Mouse (Mus musculus): Measurements from ENCODE around the gene Itga7. TPM values are rescaled to one million over a fixed set of nuclear protein-coding genes. Genes with fewer than 3 reads are reported as not detected.

Gene Itga7
- 12.7 and 12.8 TPM in 2 replicates for polyA plus RNA-seq (2015; fragmentation: Nextera tagmentation; extraction: Ambion mirVana)

GRCm38 (mm10) chr10:128933574-128933973, at the start of gene Itga7:
Gene Itga7 (plus strand): TSS chr10:128933818.
- H3K4me1 ChIP-seq (ENCODE audit: control insufficient read depth, insufficient read depth, low read depth, low read length): peaks cover 3% of the 10 kb centered on the region; the same call in 1 of the 2 replicates
- WGBS: under 1% methylated on average over 26 of the region's 26 CpGs
- peak within 1 kb of the TSS; percentile 83 for H3K4me2 ChIP-seq (ENCODE audit: low read length)
- no peaks in the 10 kb centered on the region for H3K36me3 ChIP-seq (ENCODE audit: control insufficient read depth, insufficient read depth, low read length)
- H3K4me3 ChIP-seq (ENCODE audit: low read length): peak within 1 kb of the TSS; percentile 53
- peak within 1 kb of the TSS; percentile 58 for H3K9ac ChIP-seq (ENCODE audit: low read depth, low read length)
- peak; percentile 78 for ATAC-seq
- H3K27ac ChIP-seq (ENCODE audit: low read depth, low read length): no peak within 1 kb of the TSS
- H3K9me3 ChIP-seq (ENCODE audit: control insufficient read depth, low read length): no peaks in the 10 kb centered on the region
- H3K27me3 ChIP-seq (replicated peaks; ENCODE audit: control insufficient read depth, insufficient read depth, low read length): peaks cover 13% of the 10 kb centered on the region

DNA sequence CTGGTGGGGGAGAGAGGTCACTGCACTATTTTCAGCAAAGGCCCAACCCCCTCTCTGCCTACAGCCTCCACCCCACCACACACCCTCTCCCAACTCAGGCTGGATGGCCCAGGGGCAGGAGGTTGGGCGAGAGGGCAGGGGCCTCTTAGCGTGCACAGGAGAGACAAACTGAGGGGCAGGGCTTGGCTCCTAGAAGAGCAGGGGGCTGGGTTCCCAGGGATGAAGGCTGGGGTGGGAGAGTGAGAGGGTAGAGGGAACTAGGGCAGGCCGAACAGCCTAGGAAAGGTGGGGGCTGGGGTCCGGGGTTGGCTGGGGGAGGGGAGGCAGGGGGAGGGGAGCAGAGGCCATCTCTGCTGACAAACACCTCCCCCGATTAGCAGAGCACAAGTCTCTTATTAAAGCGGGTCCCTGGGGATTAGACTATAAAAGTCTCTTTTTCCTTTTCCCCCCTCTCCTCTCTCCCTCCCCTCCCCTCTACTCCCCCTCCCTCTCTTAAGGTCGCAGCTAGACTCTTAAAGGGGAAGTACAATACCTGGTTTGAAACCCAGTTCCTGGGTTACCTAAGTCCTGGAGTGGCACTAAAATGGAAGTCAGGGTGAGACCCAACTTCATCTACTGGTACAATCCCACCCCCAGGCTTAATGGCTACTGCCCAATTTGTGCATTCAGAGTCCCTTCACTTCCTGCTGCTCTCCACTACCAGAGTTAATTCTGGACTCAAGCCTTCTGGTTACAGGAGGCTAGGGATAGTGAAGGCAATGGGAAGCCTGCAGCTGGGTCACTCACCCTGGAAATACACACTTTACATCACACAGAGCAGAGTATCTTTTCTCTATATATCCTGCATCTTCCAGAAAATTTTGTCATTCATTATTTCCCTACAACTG, 44.4 kb upstream of the Itga7 start:
- 0% methylated on average over 7 of the region's 7 CpGs for WGBS
- H3K9ac ChIP-seq (ENCODE audit: low read depth, low read length): peak overlapping the region; percentile 64
- H3K4me1 ChIP-seq (ENCODE audit: control insufficient read depth, insufficient read depth, low read depth, low read length): peaks cover 26% of the 10 kb centered on the region

DNA sequence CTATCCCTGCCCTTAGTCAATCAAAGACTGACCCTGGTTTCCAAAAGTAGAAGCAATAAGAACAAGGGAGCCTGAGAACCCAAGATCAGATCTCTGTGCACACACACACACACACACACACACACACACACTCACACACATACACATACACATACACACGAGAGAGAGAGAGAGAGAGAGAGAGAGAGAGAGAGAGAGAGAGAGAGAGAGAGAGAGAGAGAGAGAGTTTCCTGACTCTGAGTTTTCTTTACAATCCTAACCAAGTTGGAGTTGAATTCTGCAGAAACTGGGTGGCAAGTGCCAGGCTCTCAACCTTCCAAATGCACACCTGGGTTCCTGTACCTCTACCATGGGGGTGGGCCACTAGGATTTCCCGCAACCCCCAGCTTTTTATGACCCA, 43.8 kb upstream of the Itga7 start:
- no peaks in the 10 kb centered on the region for H3K9me3 ChIP-seq (ENCODE audit: control insufficient read depth, low read length)
- WGBS: 15% methylated on average over 2 of the region's 2 CpGs
- H3K27me3 ChIP-seq (replicated peaks; ENCODE audit: control insufficient read depth, insufficient read depth, low read length): no peaks in the 10 kb centered on the region
- H3K9ac ChIP-seq (ENCODE audit: low read depth, low read length): peak overlapping the region; percentile 88
- peak overlapping the region; percentile 30 for H3K27ac ChIP-seq (ENCODE audit: low read depth, low read length)
- no peak for ATAC-seq
- 0 out of 2 replicates have a peak, but pooled peaks cover 2% of the 10 kb centered on the region for H3K36me3 ChIP-seq (ENCODE audit: control insufficient read depth, insufficient read depth, low read length)
- H3K4me1 ChIP-seq (ENCODE audit: control insufficient read depth, insufficient read depth, low read depth, low read length): peaks cover 26% of the 10 kb centered on the region
- peak overlapping the region; percentile 59 for H3K4me2 ChIP-seq (ENCODE audit: low read length)
- peak overlapping the region; percentile 91 for H3K4me3 ChIP-seq (ENCODE audit: low read length)

More for the DNA sequence above, 44.4 kb upstream of the Itga7 start:
- H3K27me3 ChIP-seq (replicated peaks; ENCODE audit: control insufficient read depth, insufficient read depth, low read length): no peaks in the 10 kb centered on the region
- H3K27ac ChIP-seq (ENCODE audit: low read depth, low read length): peak overlapping the region; percentile 65
- H3K36me3 ChIP-seq (ENCODE audit: control insufficient read depth, insufficient read depth, low read length): 0 out of 2 replicates have a peak, but pooled peaks cover 2% of the 10 kb centered on the region
- peak overlapping the region; percentile 59 for H3K4me2 ChIP-seq (ENCODE audit: low read length)
- no peaks in the 10 kb centered on the region for H3K9me3 ChIP-seq (ENCODE audit: control insufficient read depth, low read length)
- peak; percentile 14; the same call in 1 of the 2 replicates for ATAC-seq
- H3K4me3 ChIP-seq (ENCODE audit: low read length): peak overlapping the region; percentile 91

- Histone ChIP-seq H3K27me3 (replicated peaks; ENCODE audit: control insufficient read depth, insufficient read depth, low read length) (no peaks in the 10 kb centered on the region), H3K4me2 (ENCODE audit: low read length) (peak overlapping the region; percentile 59), H3K27ac (ENCODE audit: low read depth, low read length) (peak overlapping the region; percentile 94), H3K4me3 (ENCODE audit: low read length) (peak overlapping the region; percentile 91), H3K36me3 (ENCODE audit: control insufficient read depth, insufficient read depth, low read length) (0 out of 2 replicates have a peak, but pooled peaks cover 2% of the 10 kb centered on the region), H3K4me1 (ENCODE audit: control insufficient read depth, insufficient read depth, low read depth, low read length) (peaks cover 26% of the 10 kb centered on the region), H3K9me3 (ENCODE audit: control insufficient read depth, low read length) (no peaks in the 10 kb centered on the region), H3K9ac (ENCODE audit: low read depth, low read length) (peak overlapping the region; percentile 88)
- peak; percentile 3; the same call in 1 of the 2 replicates for ATAC-seq
- under 1% methylated on average over 40 of the region's 40 CpGs for WGBS
Measured at GRCm38 (mm10) chr10:128890383-128891295, 43.0 kb upstream of the Itga7 start.

DNA sequence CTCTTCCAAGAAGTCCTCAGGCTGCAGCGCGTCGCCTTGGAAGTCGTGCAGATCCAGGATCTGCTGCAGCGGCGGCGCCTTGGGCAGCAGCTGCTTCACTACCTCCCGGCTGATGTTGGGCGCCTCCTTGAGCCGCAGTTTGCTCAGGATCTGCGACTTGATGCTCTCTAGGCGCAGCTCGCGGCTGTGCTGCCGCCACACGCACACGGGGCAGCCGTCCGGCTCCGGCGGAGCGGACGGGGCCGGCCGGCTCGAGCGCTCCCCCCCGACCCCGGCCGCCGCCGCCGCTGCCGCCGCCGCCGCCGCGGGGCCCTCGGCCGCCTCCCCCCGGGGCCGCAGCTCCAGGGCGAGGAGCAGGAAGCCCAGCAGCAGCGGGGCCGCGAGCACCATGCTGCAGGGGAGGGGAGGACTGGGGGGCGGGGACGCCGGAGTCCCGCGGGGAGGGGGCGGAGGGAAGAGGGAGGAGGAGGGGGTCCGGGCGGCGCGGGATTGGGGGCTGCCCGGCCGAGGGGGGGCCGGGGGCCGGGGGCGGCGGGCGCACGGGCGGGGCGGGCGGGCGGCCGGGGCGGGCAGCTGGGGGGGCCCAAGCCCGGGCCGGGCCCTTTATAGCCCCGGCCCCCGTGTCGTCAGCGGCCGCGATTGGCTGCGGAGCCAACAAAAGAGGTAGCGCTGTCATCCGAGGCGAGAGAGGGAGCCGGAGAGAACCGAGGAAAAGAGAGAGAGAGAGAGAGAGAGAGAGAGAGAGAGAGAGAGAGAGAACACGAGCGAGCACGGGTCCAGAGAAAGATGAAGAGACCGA, 42.1 kb upstream of the Itga7 start, which contains the start of gene Gdf11:
Gdf11 (minus strand) TSS at position 423 of the 799 bp plus-strand sequence.
- no peaks in the 10 kb centered on the region for H3K27me3 ChIP-seq (replicated peaks; ENCODE audit: control insufficient read depth, insufficient read depth, low read length)
- H3K4me2 ChIP-seq (ENCODE audit: low read length): peak within 1 kb of the TSS; percentile 59
- peak within 1 kb of the TSS; percentile 94 for H3K27ac ChIP-seq (ENCODE audit: low read depth, low read length)
- peak within 1 kb of the TSS; percentile 88 for H3K9ac ChIP-seq (ENCODE audit: low read depth, low read length)
- no peaks in the 10 kb centered on the region for H3K9me3 ChIP-seq (ENCODE audit: control insufficient read depth, low read length)
- ATAC-seq: peak; percentile 84
- H3K36me3 ChIP-seq (ENCODE audit: control insufficient read depth, insufficient read depth, low read length): no peaks in the 10 kb centered on the region
- H3K4me1 ChIP-seq (ENCODE audit: control insufficient read depth, insufficient read depth, low read depth, low read length): peaks cover 26% of the 10 kb centered on the region
- WGBS: under 1% methylated on average over 61 of the region's 89 CpGs
- H3K4me3 ChIP-seq (ENCODE audit: low read length): peak within 1 kb of the TSS; percentile 91

GRCm38 (mm10) chr10:128892246-128892645, 41.4 kb upstream of the Itga7 start:
- peak overlapping the region; percentile 59 for H3K4me2 ChIP-seq (ENCODE audit: low read length)
- ATAC-seq: peak; percentile 9; the same call in 1 of the 2 replicates
- no peaks in the 10 kb centered on the region for H3K27me3 ChIP-seq (replicated peaks; ENCODE audit: control insufficient read depth, insufficient read depth, low read length)
- H3K27ac ChIP-seq (ENCODE audit: low read depth, low read length): peak overlapping the region; percentile 94
- peak overlapping the region; percentile 88 for H3K9ac ChIP-seq (ENCODE audit: low read depth, low read length)
- no peaks in the 10 kb centered on the region for H3K36me3 ChIP-seq (ENCODE audit: control insufficient read depth, insufficient read depth, low read length)
- H3K4me1 ChIP-seq (ENCODE audit: control insufficient read depth, insufficient read depth, low read depth, low read length): peaks cover 26% of the 10 kb centered on the region
- H3K4me3 ChIP-seq (ENCODE audit: low read length): peak overlapping the region; percentile 91
- WGBS: under 1% methylated on average over 9 of the region's 9 CpGs
- no peaks in the 10 kb centered on the region for H3K9me3 ChIP-seq (ENCODE audit: control insufficient read depth, low read length)

- ATAC-seq: no peak
- Histone ChIP-seq H3K27ac (ENCODE audit: low read depth, low read length) (peak overlapping the region; percentile 57; the same call in 1 of the 2 replicates), H3K9ac (ENCODE audit: low read depth, low read length) (no peak overlapping the region), H3K9me3 (ENCODE audit: control insufficient read depth, low read length) (no peaks in the 10 kb centered on the region), H3K36me3 (ENCODE audit: control insufficient read depth, insufficient read depth, low read length) (no peaks in the 10 kb centered on the region), H3K4me3 (ENCODE audit: low read length) (no peak overlapping the region), H3K4me2 (ENCODE audit: low read length) (peak overlapping the region; percentile 44), H3K4me1 (ENCODE audit: control insufficient read depth, insufficient read depth, low read depth, low read length) (peaks cover 8% of the 10 kb centered on the region), H3K27me3 (replicated peaks; ENCODE audit: control insufficient read depth, insufficient read depth, low read length) (no peaks in the 10 kb centered on the region)
- WGBS: 0% methylated on average over 9 of the region's 9 CpGs
Measured at GRCm38 (mm10) chr10:128895437-128895836, 38.2 kb upstream of the Itga7 start.

All from hindbrain, embryonic 16.5 days (tissue).